Mouse (Mus musculus) forebrain, postnatal 0 days (tissue): ENCODE data around the gene Fam71e2. TPM values are rescaled to one million over a fixed set of nuclear protein-coding genes. Genes with fewer than 3 reads are reported as not detected.
A peak's percentile ranks its signal among the peaks of the same experiment; 100 is the strongest.

ENCODE experiments used
- ATAC-seq: fragments of 200-750 bp; cut with Nextera tagmentation; 2 replicates; pipeline ENCODE4 v1.8.0; 2017; ENCODE audit warnings: mild to moderate bottlenecking, moderate library complexity
- DNase-seq: peaks from one replicate; pipeline ENCODE4 v3.0.0-alpha.2; 2015
- H3K27ac ChIP-seq: fragments of 300-500 bp; sonication (generic); 2 replicates; pipeline ENCODE4 v1.5.1; 2014; ENCODE audit warnings: low read depth, mild to moderate bottlenecking, antibody characterized with exemption, low read length, moderate library complexity, mixed read lengths
- H3K27me3 ChIP-seq: fragments of 300-500 bp; sonication (generic); 2 replicates; pipeline ENCODE4 v1.6.1; 2014; ENCODE audit warnings: mild to moderate bottlenecking, low read length, mixed read lengths; ENCODE audit not compliant: insufficient read depth
- H3K36me3 ChIP-seq: fragments of 300-500 bp; sonication (generic); 2 replicates; pipeline ENCODE4 v1.6.1; 2014; ENCODE audit warnings: mild to moderate bottlenecking, moderate library complexity; ENCODE audit not compliant: insufficient read depth
- H3K4me1 ChIP-seq: fragments of 300-500 bp; sonication (generic); 2 replicates; pipeline ENCODE4 v1.6.1; 2014; ENCODE audit warnings: antibody characterized with exemption; ENCODE audit not compliant: insufficient read depth
- H3K4me2 ChIP-seq: fragments of 300-500 bp; sonication (generic); 2 replicates; pipeline ENCODE4 v1.6.1; 2014; ENCODE audit warnings: low read depth, mild to moderate bottlenecking, moderate library complexity
- H3K4me3 ChIP-seq: fragments of 300-500 bp; sonication (generic); 2 replicates; pipeline ENCODE4 v1.5.1; 2014; ENCODE audit warnings: low read depth, low read length, mixed read lengths
- H3K9ac ChIP-seq: fragments of 300-500 bp; sonication (generic); 2 replicates; pipeline ENCODE4 v1.6.1; 2014; ENCODE audit warnings: mild to moderate bottlenecking
- H3K9me3 ChIP-seq: fragments of 300-500 bp; sonication (generic); 2 replicates; pipeline ENCODE4 v1.6.1; 2016; ENCODE audit warnings: low read length
- CTCF ChIP-seq: sonication (generic); IDR thresholded peaks from 2 replicates; pipeline ENCODE4 v1.5.1; 2016; ENCODE audit warnings: antibody characterized with exemption, control low read depth, low read depth
- WGBS: fragments of 180-500 bp; shearing (Covaris S2); extraction: QIAGEN DNeasy Blood & Tissue Kit; methylation state at CpG from one replicate; pipeline ENCODE4 v1.1.7; 2014; 5-methylcytosine and 5-hydroxymethylcytosine counted together
- polyA plus RNA-seq: library from polyadenylated mRNA; unstranded; fragments of >200 nt; fragmentation: Nextera tagmentation; extraction: Ambion mirVana; gene quantifications from 2 replicates; pipeline ENCODE4 v1.2.1, GENCODE M21; 2015
- total RNA-seq: library from RNA; depleted of rRNA; stranded (reverse); fragments of >200 nt; gene quantifications from 2 replicates; pipeline ENCODE4 v1.2.3, GENCODE M21; 2014

Gene Fam71e2
- total and polyA plus RNA-seq, 2 experiments from 2014 or later: not detected

- Histone ChIP-seq H3K4me1 (no peaks in the 10 kb centered on the region), H3K4me2 (no peak overlapping the region), H3K9ac (no peak overlapping the region), H3K9me3 (no peaks in the 10 kb centered on the region), H3K4me3 (no peak overlapping the region), H3K27ac (no peak overlapping the region), H3K36me3 (no peaks in the 10 kb centered on the region), H3K27me3 (peaks cover 38% of the 10 kb centered on the region)
- TF ChIP-seq CTCF: no peak
- ATAC-seq (no peak), DNase-seq (no peak)
- 36% methylated on average over 5 of the region's 5 CpGs for WGBS
These were observed 8.8 kb upstream of the Fam71e2 start for GRCm38 (mm10) chr7:4779921-4780320.

DNA sequence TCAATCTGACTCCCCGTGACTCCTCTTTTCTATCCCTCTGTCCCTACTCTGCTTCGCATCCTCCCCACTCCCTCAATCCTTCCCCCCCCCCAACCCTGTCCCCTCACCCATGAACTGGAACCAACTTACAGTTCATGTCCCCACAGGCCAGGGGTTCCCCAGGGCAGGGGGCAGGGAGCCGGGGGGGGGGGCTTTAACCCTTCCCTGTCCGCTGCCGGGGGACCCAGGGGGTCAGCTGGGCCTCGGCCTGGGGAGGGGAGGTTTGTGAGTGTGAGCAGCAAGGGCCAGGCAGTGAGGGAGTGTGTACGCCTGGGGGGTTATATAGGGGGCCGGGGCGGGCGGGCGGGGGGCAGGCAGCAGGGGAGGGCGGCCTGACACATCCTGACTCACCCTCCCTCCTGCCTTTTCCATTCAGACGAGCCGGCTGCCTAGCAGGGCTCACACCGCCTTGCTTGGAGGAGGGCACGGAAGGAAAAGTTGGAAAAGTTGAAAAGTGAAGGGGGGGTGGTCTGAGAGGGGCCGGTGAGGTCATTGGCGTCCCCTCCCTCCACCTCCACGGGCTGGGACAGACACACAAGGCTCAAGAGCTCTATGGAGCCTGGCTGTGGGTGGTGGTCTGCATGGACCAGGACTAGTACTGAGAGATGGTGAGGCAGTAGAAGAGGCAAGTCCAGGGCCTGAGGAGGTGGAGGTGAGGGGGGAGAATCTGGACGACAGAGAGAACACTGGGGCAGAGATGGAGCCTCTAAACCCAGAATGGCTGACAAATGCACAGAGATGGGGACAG is 6.9 kb upstream of the Fam71e2 start:
- H3K27me3 ChIP-seq: peaks cover 46% of the 10 kb centered on the region
- ATAC-seq: no peak
- peak overlapping the region; percentile 6; the same call in 1 of the 2 replicates for H3K9ac ChIP-seq
- DNase-seq: no peak
- H3K4me1 ChIP-seq: no peaks in the 10 kb centered on the region
- TF ChIP-seq CTCF: no peak
- no peaks in the 10 kb centered on the region for H3K9me3 ChIP-seq
- H3K4me3 ChIP-seq: no peak overlapping the region
- no peaks in the 10 kb centered on the region for H3K36me3 ChIP-seq
- no peak overlapping the region for H3K4me2 ChIP-seq
- H3K27ac ChIP-seq: no peak overlapping the region
- 2% methylated on average over 20 of the region's 20 CpGs for WGBS

- TF ChIP-seq CTCF: no peak
- DNase-seq (peak; percentile 57), ATAC-seq (peak; percentile 79)
- no peak overlapping the region for H3K27ac ChIP-seq
- WGBS: 1% methylated on average over 38 of the region's 56 CpGs
- H3K9me3 ChIP-seq: no peaks in the 10 kb centered on the region
- H3K4me1 ChIP-seq: no peaks in the 10 kb centered on the region
- peak overlapping the region; percentile 35 for H3K4me3 ChIP-seq
- peaks cover 46% of the 10 kb centered on the region for H3K27me3 ChIP-seq
- no peaks in the 10 kb centered on the region for H3K36me3 ChIP-seq
- peak overlapping the region; percentile 51 for H3K4me2 ChIP-seq
- peak overlapping the region; percentile 44 for H3K9ac ChIP-seq
These were observed 6.0 kb upstream of the Fam71e2 start for GRCm38 (mm10) chr7:4776861-4777830.

DNA sequence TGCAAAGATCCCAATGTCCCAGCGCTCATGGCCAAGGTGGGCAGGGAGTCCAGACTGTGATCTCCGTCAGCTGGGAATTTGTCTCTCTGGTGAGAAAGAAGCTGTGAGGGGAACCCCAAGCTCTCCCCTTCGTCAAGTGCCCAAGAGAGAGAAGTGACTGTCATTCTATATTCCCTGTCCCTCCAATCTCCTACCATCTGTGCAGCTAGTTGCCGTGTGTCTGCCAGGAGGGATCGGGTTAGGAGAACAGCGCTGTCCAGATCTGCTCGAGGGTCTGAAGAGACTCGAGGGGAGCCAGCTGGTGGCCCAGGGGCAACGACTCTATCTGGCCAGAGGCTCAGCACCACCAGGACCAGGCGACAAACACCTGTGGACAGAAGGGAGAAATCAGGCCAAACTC is 5.0 kb upstream of the Fam71e2 start:
- 56% methylated on average over 10 of the region's 10 CpGs for WGBS
- H3K9ac ChIP-seq: no peak overlapping the region
- no peak overlapping the region for H3K4me2 ChIP-seq
- no peaks in the 10 kb centered on the region for H3K4me1 ChIP-seq
- H3K27ac ChIP-seq: no peak overlapping the region
- H3K36me3 ChIP-seq: no peaks in the 10 kb centered on the region
- no peak for TF ChIP-seq CTCF
- no peak overlapping the region for H3K4me3 ChIP-seq
- peaks cover 46% of the 10 kb centered on the region for H3K27me3 ChIP-seq
- no peaks in the 10 kb centered on the region for H3K9me3 ChIP-seq
- ATAC-seq (no peak), DNase-seq (no peak)

DNA sequence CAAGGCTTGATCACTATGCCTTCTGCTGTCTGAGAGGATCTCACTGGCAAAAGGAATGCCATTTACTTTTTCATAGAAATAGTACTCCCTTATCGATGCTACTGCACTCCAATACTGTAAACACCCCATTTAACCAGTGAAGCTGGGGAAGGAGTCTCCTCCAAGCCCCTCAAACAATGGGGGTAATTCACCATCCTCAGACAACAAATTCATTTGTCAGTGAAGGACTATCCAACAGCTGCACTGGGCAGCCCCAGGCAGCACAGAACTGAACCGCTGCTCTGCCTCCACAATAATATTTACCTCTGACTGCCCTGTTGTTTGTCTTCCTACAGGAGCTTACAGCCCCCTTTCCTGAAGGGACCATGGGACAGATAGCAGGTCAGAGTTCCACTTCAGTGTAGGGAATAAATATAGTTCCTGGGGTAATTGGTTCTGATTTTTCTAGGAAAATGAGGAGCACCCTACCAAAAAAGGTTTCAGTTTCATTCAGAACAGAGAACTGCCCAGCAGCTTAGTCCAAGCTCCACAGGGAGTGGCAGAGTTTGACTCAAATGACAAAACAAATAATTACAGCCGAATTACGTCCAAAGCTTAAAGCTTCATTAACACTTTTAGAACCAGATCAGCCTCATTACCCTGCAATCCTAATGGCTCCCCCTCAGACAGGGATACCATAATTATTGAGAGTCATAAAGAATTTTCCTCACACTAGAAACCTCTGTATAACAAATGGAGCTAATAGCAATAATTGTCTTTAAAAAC is 6.0 kb downstream of the Fam71e2 start:
- Histone ChIP-seq H3K9me3 (no peaks in the 10 kb centered on the region), H3K4me2 (no peak overlapping the region), H3K4me3 (no peak overlapping the region), H3K27me3 (no peaks in the 10 kb centered on the region), H3K27ac (no peak overlapping the region), H3K9ac (no peak overlapping the region), H3K4me1 (no peaks in the 10 kb centered on the region), H3K36me3 (no peaks in the 10 kb centered on the region)
- 3% methylated on average over 4 of the region's 4 CpGs for WGBS
- no peak for TF ChIP-seq CTCF
- DNase-seq (no peak), ATAC-seq (no peak)

GRCm38 (mm10) chr7:4759670-4760069 is 11.4 kb downstream of the Fam71e2 start:
- no peak overlapping the region for H3K27ac ChIP-seq
- no peak for TF ChIP-seq CTCF

More at GRCm38 (mm10) chr7:4759670-4760069, 11.4 kb downstream of the Fam71e2 start:
- ATAC-seq (no peak), DNase-seq (no peak)
- H3K9ac ChIP-seq: no peak overlapping the region
- H3K27me3 ChIP-seq: no peaks in the 10 kb centered on the region
- 42% methylated on average over 1 of the region's 1 CpGs for WGBS
- H3K4me3 ChIP-seq: no peak overlapping the region
- no peak overlapping the region for H3K4me2 ChIP-seq
- no peaks in the 10 kb centered on the region for H3K4me1 ChIP-seq
- H3K36me3 ChIP-seq: no peaks in the 10 kb centered on the region
- no peaks in the 10 kb centered on the region for H3K9me3 ChIP-seq
